Mouse (Mus musculus) limb, embryonic 11.5 days (tissue): Measurements from ENCODE around the gene Eef2kmt. TPM values are rescaled to one million over a fixed set of nuclear protein-coding genes. Genes with fewer than 3 reads are reported as not detected.
"Not testable (repeated sequence)": the region's sequence is repeated elsewhere in the genome, so short reads cannot be mapped to it uniquely, and the experiment has no call there.

Experiments
- ATAC-seq: fragments of 200-750 bp; cut with Nextera tagmentation; 2 replicates; pipeline ENCODE4 v1.8.0; 2017; ENCODE audit warnings: low read depth; ENCODE audit not compliant: insufficient number of reproducible peaks, low FRiP score, low TSS enrichment
- DNase-seq: peaks from one replicate; pipeline ENCODE4 v3.0.0-alpha.2; 2015; ENCODE audit warnings: low spot score
- H3K27ac ChIP-seq: fragments of 300-500 bp; sonication (generic); replicated peaks from 2 replicates; pipeline ENCODE4 v1.5.1; 2014; ENCODE audit warnings: low read depth, mild to moderate bottlenecking, low read length
- H3K27me3 ChIP-seq: fragments of 300-500 bp; sonication (generic); 2 replicates; pipeline ENCODE4 v1.6.1; 2014; ENCODE audit warnings: mild to moderate bottlenecking, low read length, mixed read lengths; ENCODE audit not compliant: control insufficient read depth, insufficient read depth
- H3K36me3 ChIP-seq: fragments of 300-500 bp; sonication (generic); 2 replicates; pipeline ENCODE4 v1.6.1; 2014; ENCODE audit warnings: mild to moderate bottlenecking, low read length, moderate library complexity, mixed read lengths; ENCODE audit not compliant: control insufficient read depth, insufficient read depth
- H3K4me1 ChIP-seq: fragments of 300-500 bp; sonication (generic); 2 replicates; pipeline ENCODE4 v1.6.1; 2014; ENCODE audit warnings: low read length, mixed read lengths; ENCODE audit not compliant: control insufficient read depth, insufficient read depth
- H3K4me2 ChIP-seq: fragments of 300-500 bp; sonication (generic); 2 replicates; pipeline ENCODE4 v1.6.1; 2014; ENCODE audit warnings: low read depth, mild to moderate bottlenecking, moderate library complexity; ENCODE audit not compliant: severe bottlenecking
- H3K4me3 ChIP-seq: fragments of 300-500 bp; sonication (generic); 2 replicates; pipeline ENCODE4 v1.5.1; 2014; ENCODE audit warnings: low read depth, low read length
- H3K9ac ChIP-seq: fragments of 300-500 bp; sonication (generic); 2 replicates; pipeline ENCODE4 v1.6.1; 2014; ENCODE audit warnings: mild to moderate bottlenecking, low read length
- H3K9me3 ChIP-seq: fragments of 300-500 bp; sonication (generic); 2 replicates; pipeline ENCODE4 v1.6.1; 2016; ENCODE audit warnings: low read length; ENCODE audit not compliant: control insufficient read depth
- WGBS: fragments of 180-500 bp; shearing (Covaris S2); extraction: QIAGEN DNeasy Blood & Tissue Kit; methylation state at CpG from one replicate; pipeline ENCODE4 v1.1.7; 2014; 5-methylcytosine and 5-hydroxymethylcytosine counted together
- polyA plus RNA-seq: library from polyadenylated mRNA; unstranded; fragments of >200 nt; fragmentation: Nextera tagmentation; extraction: Ambion mirVana; gene quantifications from 2 replicates; pipeline ENCODE4 v1.2.1, GENCODE M21; 2014

Eef2kmt gene
- polyA plus RNA-seq, 1 experiment from 2014 or later = 14.5 TPM

GRCm38 (mm10) chr16:5233418-5234313 lies 22.1 kb downstream of the Eef2kmt start, which contains the start of gene Alg1:
Gene Alg1, plus strand, starts transcription at chr16:5233621.
- Histone ChIP-seq H3K27me3 (no peaks in the 10 kb centered on the region), H3K36me3 (no peaks in the 10 kb centered on the region), H3K4me3 (peak within 1 kb of the TSS; percentile 86), H3K9me3 (no peaks in the 10 kb centered on the region), H3K9ac (peak within 1 kb of the TSS; percentile 71), H3K4me2 (peak within 1 kb of the TSS; percentile 79), H3K4me1 (peaks cover 4% of the 10 kb centered on the region; the same call in 1 of the 2 replicates), H3K27ac (no peak within 1 kb of the TSS)
- WGBS = 2% methylated on average over 47 of the region's 47 CpGs
- ATAC-seq (peak; percentile 88), DNase-seq (peak; percentile 91)

- no peak for ATAC-seq
- no peak for DNase-seq
- no peaks in the 10 kb centered on the region for H3K36me3 ChIP-seq
- 72% methylated on average over 4 of the region's 4 CpGs for WGBS
- no peak overlapping the region for H3K27ac ChIP-seq
- H3K4me2 ChIP-seq = no peak overlapping the region
- no peak overlapping the region for H3K9ac ChIP-seq
- peak overlapping the region; percentile 86 for H3K4me3 ChIP-seq
- peaks cover 4% of the 10 kb centered on the region; the same call in 1 of the 2 replicates for H3K4me1 ChIP-seq
- H3K27me3 ChIP-seq = no peaks in the 10 kb centered on the region
- H3K9me3 ChIP-seq = no peaks in the 10 kb centered on the region
Observed at GRCm38 (mm10) chr16:5232982-5233381, 22.8 kb downstream of the Eef2kmt start.

DNA sequence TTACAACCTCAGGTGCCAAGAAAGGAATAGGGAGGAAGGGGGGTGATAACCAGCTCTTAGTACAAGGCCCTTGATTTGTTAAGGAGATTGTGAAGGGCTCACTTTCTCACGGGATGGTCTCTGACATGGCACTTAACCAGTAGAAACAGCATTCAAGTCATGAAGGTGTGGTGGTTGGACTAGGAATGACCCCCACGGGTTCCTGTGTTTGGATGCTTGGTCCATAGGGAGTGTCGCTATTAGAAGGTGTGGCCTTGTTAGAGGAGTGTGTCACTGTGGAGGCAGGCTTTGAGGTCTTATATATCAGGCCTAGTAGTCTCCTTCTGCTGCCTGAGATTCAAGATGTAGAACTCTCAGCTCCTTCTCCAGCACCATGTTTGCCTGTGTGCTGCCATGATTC lies 27.7 kb downstream of the Eef2kmt start:
- WGBS = 66% methylated on average over 3 of the region's 3 CpGs
- not testable (repeated sequence) for H3K9ac ChIP-seq, H3K4me2 ChIP-seq, H3K36me3 ChIP-seq, H3K27me3 ChIP-seq, H3K9me3 ChIP-seq, H3K4me1 ChIP-seq, H3K27ac ChIP-seq, DNase-seq, H3K4me3 ChIP-seq, ATAC-seq

DNA sequence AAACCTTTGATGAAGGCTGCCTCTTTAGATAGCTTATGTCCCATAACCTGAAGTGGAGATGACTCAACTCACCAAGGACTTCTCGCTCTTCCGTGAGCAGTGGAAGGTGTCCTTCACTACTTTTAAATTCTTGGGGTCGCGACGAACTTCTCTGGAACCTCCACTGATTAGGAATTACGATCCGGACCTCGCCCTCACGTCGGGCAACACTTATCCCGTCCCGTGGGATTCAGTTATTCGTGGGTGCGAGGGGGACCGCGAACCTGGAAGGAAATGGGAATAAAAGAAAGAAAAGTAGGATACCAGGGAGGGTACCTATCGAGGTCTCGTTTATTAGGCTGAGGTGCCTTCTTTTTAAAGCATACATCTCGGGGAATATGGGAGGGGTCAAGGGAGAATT lies 28.3 kb downstream of the Eef2kmt start:
- H3K27me3 ChIP-seq, ATAC-seq, H3K9me3 ChIP-seq, H3K4me1 ChIP-seq, DNase-seq, H3K9ac ChIP-seq, H3K36me3 ChIP-seq, H3K4me2 ChIP-seq, H3K4me3 ChIP-seq, H3K27ac ChIP-seq: not testable (repeated sequence)
- WGBS = 82% methylated on average over 19 of the region's 19 CpGs

DNA sequence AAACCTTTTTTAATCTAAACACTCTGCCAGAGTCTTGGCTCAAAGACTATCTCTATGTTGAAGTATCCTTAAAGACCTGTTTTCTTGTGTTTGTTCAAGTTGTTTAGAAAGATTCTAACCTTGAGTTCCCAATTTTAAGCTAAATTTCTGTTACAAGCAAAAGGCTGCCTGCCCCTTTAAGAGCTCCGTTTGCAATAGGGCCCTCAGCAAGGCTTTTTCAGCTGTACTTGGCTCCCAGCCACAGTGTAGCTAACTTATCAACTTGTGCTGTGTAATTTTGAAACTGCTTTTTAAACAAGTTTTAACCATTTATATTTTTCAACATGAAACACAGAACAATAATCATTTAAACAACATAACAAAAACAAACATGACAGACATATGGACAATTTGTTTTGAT lies 29.2 kb downstream of the Eef2kmt start:
- 14% methylated on average over 1 of the region's 1 CpGs for WGBS
- not testable (repeated sequence) for H3K4me3 ChIP-seq, ATAC-seq, H3K4me2 ChIP-seq, H3K27me3 ChIP-seq, H3K4me1 ChIP-seq, DNase-seq, H3K9ac ChIP-seq, H3K9me3 ChIP-seq, H3K36me3 ChIP-seq, H3K27ac ChIP-seq

DNA sequence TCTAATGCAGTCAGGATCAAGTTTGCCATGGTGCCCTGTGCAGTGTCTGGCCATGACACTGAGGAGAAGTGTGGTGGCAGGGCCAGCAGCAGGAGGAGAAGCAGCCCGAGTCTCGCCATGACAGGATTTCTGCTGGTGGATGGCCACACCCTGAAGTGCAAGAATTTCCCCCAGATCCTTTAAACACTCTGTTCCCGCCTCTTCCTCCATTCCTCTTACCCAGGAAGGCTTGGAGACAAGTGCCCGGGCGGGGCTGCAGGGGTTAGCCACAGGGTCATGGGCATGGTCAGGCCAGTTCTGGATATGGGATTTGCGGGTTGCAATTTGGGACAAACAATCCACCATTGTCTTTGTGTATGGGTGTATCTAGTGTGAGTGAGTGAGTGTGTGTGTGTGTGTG lies 33.6 kb downstream of the Eef2kmt start, which contains the start of gene AU021092:
AU021092 (minus strand) TSS at position 160 of the 400 bp plus-strand sequence.
- WGBS = 83% methylated on average over 6 of the region's 6 CpGs
- Histone ChIP-seq H3K27ac (no peak within 1 kb of the TSS), H3K4me3 (no peak within 1 kb of the TSS), H3K9ac (no peak within 1 kb of the TSS), H3K36me3 (no peaks in the 10 kb centered on the region), H3K27me3 (no peaks in the 10 kb centered on the region), H3K4me1 (no peaks in the 10 kb centered on the region), H3K4me2 (no peak within 1 kb of the TSS), H3K9me3 (no peaks in the 10 kb centered on the region)
- ATAC-seq (no peak), DNase-seq (no peak)

DNA sequence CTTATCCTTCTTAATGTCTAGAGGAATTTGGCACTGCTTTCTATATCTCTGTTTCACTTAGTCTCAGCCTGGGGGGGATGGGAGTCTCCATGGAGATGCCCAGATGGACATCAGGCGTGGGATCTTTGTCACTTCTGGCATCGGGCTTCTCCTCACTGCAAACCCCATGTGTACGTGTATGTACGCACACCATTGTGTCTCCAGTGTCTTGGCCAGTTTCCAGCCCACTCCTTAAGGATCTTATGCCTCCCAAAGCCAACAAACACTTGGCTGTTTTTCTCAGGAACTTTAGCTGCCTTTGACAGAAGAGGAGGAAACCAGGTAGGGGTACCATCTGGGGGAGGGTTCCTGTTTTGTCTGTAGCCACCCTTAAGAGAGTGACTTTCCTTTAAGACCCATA lies 34.4 kb downstream of the Eef2kmt start:
- 86% methylated on average over 4 of the region's 4 CpGs for WGBS
- no peak for DNase-seq
- no peak overlapping the region for H3K27ac ChIP-seq
- no peaks in the 10 kb centered on the region for H3K9me3 ChIP-seq
- H3K9ac ChIP-seq = no peak overlapping the region
- no peaks in the 10 kb centered on the region for H3K36me3 ChIP-seq
- H3K4me1 ChIP-seq = no peaks in the 10 kb centered on the region
- no peak for ATAC-seq
- no peaks in the 10 kb centered on the region for H3K27me3 ChIP-seq
- no peak overlapping the region for H3K4me3 ChIP-seq
- no peak overlapping the region for H3K4me2 ChIP-seq

DNA sequence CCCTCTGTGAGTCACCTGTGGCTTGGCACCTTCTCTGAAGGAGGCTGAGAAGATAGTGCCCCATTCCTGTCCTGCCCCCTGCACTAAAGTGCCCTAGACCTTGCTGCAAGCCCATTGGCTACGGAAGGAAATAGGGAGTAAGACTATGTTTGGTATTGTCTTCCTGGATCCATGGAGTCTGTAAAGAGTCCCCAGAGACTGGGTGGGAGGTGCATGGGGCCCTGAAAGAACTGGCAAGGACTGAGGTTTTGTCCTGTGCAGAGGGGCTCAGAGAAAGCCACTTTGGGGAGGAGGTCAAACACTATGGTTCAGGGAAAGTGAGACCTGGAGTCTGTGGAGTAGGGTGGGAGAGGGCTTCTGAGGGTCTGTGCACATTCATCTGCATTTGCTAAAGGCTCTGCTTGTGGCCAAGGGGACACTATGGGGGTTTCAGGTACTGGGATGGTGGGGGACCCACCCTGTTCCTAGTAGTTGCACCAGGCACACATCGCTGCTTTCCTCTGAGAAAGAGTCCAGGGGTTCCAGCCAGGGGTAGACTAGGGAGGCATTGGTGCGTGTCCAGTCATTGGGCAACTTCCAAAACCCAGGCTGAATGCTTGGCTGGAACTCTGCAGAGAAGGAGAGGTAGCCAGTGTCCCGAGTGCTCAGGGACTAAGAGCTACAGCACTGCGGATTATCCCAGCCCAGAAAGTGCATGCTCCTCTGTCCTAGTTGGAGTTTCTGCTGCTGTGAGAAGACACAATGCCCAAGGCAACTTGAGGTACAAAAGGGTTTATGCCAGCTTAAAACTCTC lies 38.2 kb downstream of the Eef2kmt start:
- Histone ChIP-seq H3K4me2 (no peak overlapping the region), H3K9ac (no peak overlapping the region), H3K27ac (no peak overlapping the region), H3K27me3 (no peaks in the 10 kb centered on the region), H3K9me3 (no peaks in the 10 kb centered on the region), H3K36me3 (no peaks in the 10 kb centered on the region), H3K4me3 (no peak overlapping the region), H3K4me1 (no peaks in the 10 kb centered on the region)
- DNase-seq = no peak
- ATAC-seq = no peak
- 81% methylated on average over 5 of the region's 5 CpGs for WGBS
